Mouse (Mus musculus) liver, embryonic 15.5 days (tissue): ENCODE data around the gene Tmtc2. TPM values are rescaled to one million over a fixed set of nuclear protein-coding genes. Genes with fewer than 3 reads are reported as not detected.

Experiments used
- ATAC-seq: fragments of 200-750 bp; cut with Nextera tagmentation; 2 replicates; pipeline ENCODE4 v1.8.0; 2017; ENCODE audit warnings: moderate number of reproducible peaks, mild to moderate bottlenecking, moderate library complexity; ENCODE audit not compliant: insufficient read depth
- H3K27ac ChIP-seq: fragments of 300-500 bp; sonication (generic); replicated peaks from 2 replicates; pipeline ENCODE4 v1.5.1; 2015; ENCODE audit warnings: mild to moderate bottlenecking, inconsistent platforms
- H3K27me3 ChIP-seq: fragments of 300-500 bp; sonication (generic); 2 replicates; pipeline ENCODE4 v1.6.1; 2015; ENCODE audit warnings: mild to moderate bottlenecking, inconsistent platforms
- H3K36me3 ChIP-seq: fragments of 300-500 bp; sonication (generic); replicated peaks from 2 replicates; pipeline ENCODE4 v1.6.1; 2015; ENCODE audit warnings: moderate library complexity, mild to moderate bottlenecking, inconsistent platforms
- H3K4me1 ChIP-seq: fragments of 300-500 bp; sonication (generic); replicated peaks from 2 replicates; pipeline ENCODE4 v1.6.1; 2015; ENCODE audit warnings: inconsistent platforms
- H3K4me2 ChIP-seq: fragments of 300-500 bp; sonication (generic); 2 replicates; pipeline ENCODE4 v1.6.1; 2015; ENCODE audit warnings: moderate library complexity, mild to moderate bottlenecking, inconsistent platforms
- H3K4me3 ChIP-seq: fragments of 300-500 bp; sonication (generic); replicated peaks from 2 replicates; pipeline ENCODE4 v1.5.1; 2015; ENCODE audit warnings: mild to moderate bottlenecking, inconsistent platforms
- H3K9ac ChIP-seq: fragments of 300-500 bp; sonication (generic); 2 replicates; pipeline ENCODE4 v1.6.1; 2015; ENCODE audit warnings: moderate library complexity, mild to moderate bottlenecking, inconsistent platforms
- H3K9me3 ChIP-seq: fragments of 300-500 bp; sonication (generic); replicated peaks from 2 replicates; pipeline ENCODE4 v1.6.1; 2016; ENCODE audit warnings: inconsistent platforms
- WGBS: fragments of 180-500 bp; shearing (Covaris S2); methylation state at CpG from one replicate; pipeline ENCODE4 v1.1.7; 2015; ENCODE audit warnings: mixed read lengths; ENCODE audit not compliant: insufficient replicate concordance; 5-methylcytosine and 5-hydroxymethylcytosine counted together
- polyA plus RNA-seq: library from polyadenylated mRNA; unstranded; fragments of >200 nt; fragmentation: Nextera tagmentation; extraction: Ambion mirVana; gene quantifications from 2 replicates; pipeline ENCODE4 v1.2.1, GENCODE M21; 2015

The Tmtc2 gene
- polyA plus RNA-seq, 1 experiment from 2014 or later, result 0.55 TPM

GRCm38 (mm10) chr10:105544004-105545003 is 29.9 kb downstream of the Tmtc2 start:
- no peaks in the 10 kb centered on the region for H3K9me3 ChIP-seq
- ATAC-seq, result no peak
- H3K36me3 ChIP-seq, result no peaks in the 10 kb centered on the region
- WGBS, result 48% methylated on average over 2 of the region's 2 CpGs
- H3K27me3 ChIP-seq, result no peaks in the 10 kb centered on the region
- H3K4me1 ChIP-seq, result no peaks in the 10 kb centered on the region
- no peak overlapping the region for H3K27ac ChIP-seq
- H3K4me3 ChIP-seq, result no peak overlapping the region
- H3K4me2 ChIP-seq, result no peak overlapping the region
- no peak overlapping the region for H3K9ac ChIP-seq

GRCm38 (mm10) chr10:105542081-105542480 is 32.2 kb downstream of the Tmtc2 start:
- WGBS, result 72% methylated on average over 6 of the region's 6 CpGs
- no peak for ATAC-seq
- H3K4me2 ChIP-seq, result no peak overlapping the region

GRCm38 (mm10) chr10:105539697-105540096 is 34.6 kb downstream of the Tmtc2 start:
- no peaks in the 10 kb centered on the region for H3K9me3 ChIP-seq
- no peaks in the 10 kb centered on the region for H3K4me1 ChIP-seq
- H3K4me3 ChIP-seq, result no peak overlapping the region
- no peaks in the 10 kb centered on the region for H3K36me3 ChIP-seq
- no peak overlapping the region for H3K9ac ChIP-seq
- ATAC-seq, result no peak
- WGBS, result 65% methylated on average over 5 of the region's 5 CpGs
- no peaks in the 10 kb centered on the region for H3K27me3 ChIP-seq
- H3K4me2 ChIP-seq, result no peak overlapping the region
- H3K27ac ChIP-seq, result no peak overlapping the region

More at GRCm38 (mm10) chr10:105542081-105542480, 32.2 kb downstream of the Tmtc2 start:
- no peak overlapping the region for H3K27ac ChIP-seq
- H3K4me3 ChIP-seq, result no peak overlapping the region
- H3K4me1 ChIP-seq, result no peaks in the 10 kb centered on the region
- H3K36me3 ChIP-seq, result no peaks in the 10 kb centered on the region
- no peaks in the 10 kb centered on the region for H3K9me3 ChIP-seq
- no peaks in the 10 kb centered on the region for H3K27me3 ChIP-seq
- no peak overlapping the region for H3K9ac ChIP-seq

GRCm38 (mm10) chr10:105536910-105537309 is 37.3 kb downstream of the Tmtc2 start:
- Histone ChIP-seq H3K27ac (no peak overlapping the region), H3K4me1 (no peaks in the 10 kb centered on the region), H3K4me3 (no peak overlapping the region), H3K9ac (no peak overlapping the region), H3K9me3 (no peaks in the 10 kb centered on the region), H3K4me2 (no peak overlapping the region), H3K27me3 (no peaks in the 10 kb centered on the region), H3K36me3 (no peaks in the 10 kb centered on the region)
- peak; percentile 18 for ATAC-seq
- 58% methylated on average over 4 of the region's 4 CpGs for WGBS

GRCm38 (mm10) chr10:105535848-105536247 is 38.4 kb downstream of the Tmtc2 start:
- H3K36me3 ChIP-seq, result no peaks in the 10 kb centered on the region
- H3K4me2 ChIP-seq, result no peak overlapping the region
- H3K9me3 ChIP-seq, result no peaks in the 10 kb centered on the region
- H3K4me1 ChIP-seq, result no peaks in the 10 kb centered on the region
- no peak overlapping the region for H3K9ac ChIP-seq
- no peak overlapping the region for H3K27ac ChIP-seq
- no peak overlapping the region for H3K4me3 ChIP-seq
- no peak for ATAC-seq
- no peaks in the 10 kb centered on the region for H3K27me3 ChIP-seq

- WGBS, result 60% methylated on average over 7 of the region's 7 CpGs
- H3K4me2 ChIP-seq, result no peak overlapping the region
- no peaks in the 10 kb centered on the region for H3K27me3 ChIP-seq
- no peaks in the 10 kb centered on the region for H3K9me3 ChIP-seq
- no peak overlapping the region for H3K9ac ChIP-seq
- H3K4me3 ChIP-seq, result no peak overlapping the region
- no peaks in the 10 kb centered on the region for H3K36me3 ChIP-seq
- no peak overlapping the region for H3K27ac ChIP-seq
- ATAC-seq, result no peak
- H3K4me1 ChIP-seq, result no peaks in the 10 kb centered on the region
Measured at GRCm38 (mm10) chr10:105532747-105533146, 41.5 kb downstream of the Tmtc2 start.

GRCm38 (mm10) chr10:105532019-105532525 is 42.2 kb downstream of the Tmtc2 start:
- no peak for ATAC-seq
- Histone ChIP-seq H3K27ac (no peak overlapping the region), H3K9ac (no peak overlapping the region), H3K27me3 (no peaks in the 10 kb centered on the region), H3K36me3 (no peaks in the 10 kb centered on the region), H3K4me1 (no peaks in the 10 kb centered on the region), H3K9me3 (no peaks in the 10 kb centered on the region), H3K4me2 (no peak overlapping the region), H3K4me3 (no peak overlapping the region)
- WGBS, result 64% methylated on average over 5 of the region's 5 CpGs

- WGBS, result 43% methylated on average over 9 of the region's 9 CpGs
- Histone ChIP-seq H3K4me2 (no peak overlapping the region), H3K9ac (no peak overlapping the region), H3K4me3 (no peak overlapping the region), H3K4me1 (no peaks in the 10 kb centered on the region), H3K9me3 (no peaks in the 10 kb centered on the region), H3K36me3 (no peaks in the 10 kb centered on the region), H3K27ac (no peak overlapping the region), H3K27me3 (no peaks in the 10 kb centered on the region)
- no peak for ATAC-seq
Measured at GRCm38 (mm10) chr10:105531080-105531894, 43.0 kb downstream of the Tmtc2 start.

- ATAC-seq, result no peak
- no peak overlapping the region for H3K4me2 ChIP-seq
- H3K27me3 ChIP-seq, result no peaks in the 10 kb centered on the region
- H3K4me3 ChIP-seq, result no peak overlapping the region
- no peaks in the 10 kb centered on the region for H3K36me3 ChIP-seq
- no peak overlapping the region for H3K9ac ChIP-seq
- no peak overlapping the region for H3K27ac ChIP-seq
- 12% methylated on average over 8 of the region's 8 CpGs for WGBS
- no peaks in the 10 kb centered on the region for H3K9me3 ChIP-seq
- no peaks in the 10 kb centered on the region for H3K4me1 ChIP-seq
Measured at GRCm38 (mm10) chr10:105523405-105524088, 50.7 kb downstream of the Tmtc2 start.

- Histone ChIP-seq H3K4me2 (no peak overlapping the region), H3K9me3 (no peaks in the 10 kb centered on the region), H3K27me3 (no peaks in the 10 kb centered on the region), H3K36me3 (no peaks in the 10 kb centered on the region), H3K9ac (no peak overlapping the region), H3K4me3 (no peak overlapping the region), H3K27ac (no peak overlapping the region), H3K4me1 (no peaks in the 10 kb centered on the region)
- no peak for ATAC-seq
- 54% methylated on average over 7 of the region's 7 CpGs for whole genome bisulfite sequencing
Measured at GRCm38 (mm10) chr10:105522431-105522830, 51.8 kb downstream of the Tmtc2 start.
